Mouse (Mus musculus): ENCODE data around the gene Prc1.

- TF ChIP-seq GATA1 (IDR thresholded peaks at IDR 0.05; ENCODE audit: borderline replicate concordance, low read length) = no peak
- no peak for TF ChIP-seq CTCF (IDR thresholded peaks at IDR 0.05; ENCODE audit: low read depth, low read length)
Observed at GRCm38 (mm10) chr7:80284391-80284790, 9.9 kb upstream of the Prc1 start.

All from G1E (cell line).